Mouse (Mus musculus): ENCODE measurements around the gene Mef2b. TPM values are rescaled to one million over a fixed set of nuclear protein-coding genes. Genes with fewer than 3 reads are reported as not detected.

Gene Mef2b
- 0.52 and 0.53 TPM in 2 replicates for polyA plus RNA-seq (2015; fragmentation: Nextera tagmentation; extraction: Ambion mirVana)

- Histone ChIP-seq H3K36me3 (peaks cover 51% of the 10 kb centered on the region), H3K9me3 (no peaks in the 10 kb centered on the region)
- under 1% methylated on average over 46 of the region's 46 CpGs for WGBS
Measured at GRCm38 (mm10) chr8:70139026-70139857, at the start of gene Mef2b, which contains the start of the genes Rfxank and Borcs8. Gene Mef2b (plus strand): TSS chr8:70139711. Gene Rfxank (minus strand): TSS chr8:70139154. Gene Borcs8 (plus strand): TSS chr8:70139499.

GRCm38 (mm10) chr8:70092786-70093185 is 46.7 kb upstream of the Mef2b start:
- Histone ChIP-seq H3K4me2 (no peak overlapping the region), H3K27ac (replicated peaks) (no peak overlapping the region), H3K9me3 (no peaks in the 10 kb centered on the region), H3K27me3 (peaks cover 32% of the 10 kb centered on the region), H3K4me3 (no peak overlapping the region), H3K36me3 (peaks cover 41% of the 10 kb centered on the region), H3K4me1 (replicated peaks) (peaks cover 28% of the 10 kb centered on the region), H3K9ac (no peak overlapping the region)
- ATAC-seq (ENCODE audit: low read depth): no peak
- WGBS: 67% methylated on average over 8 of the region's 8 CpGs

More at GRCm38 (mm10) chr8:70139026-70139857, at the start of gene Mef2b, which contains the start of the genes Rfxank and Borcs8:
- Histone ChIP-seq H3K9ac (peak within 1 kb of the TSS; percentile 86), H3K27ac (replicated peaks) (peak within 1 kb of the TSS; percentile 85), H3K4me3 (peak within 1 kb of the TSS; percentile 72), H3K4me1 (replicated peaks) (peaks cover 24% of the 10 kb centered on the region), H3K4me2 (peak within 1 kb of the TSS; percentile 89), H3K27me3 (no peaks in the 10 kb centered on the region)
- peak; percentile 97 for ATAC-seq (ENCODE audit: low read depth)

DNA sequence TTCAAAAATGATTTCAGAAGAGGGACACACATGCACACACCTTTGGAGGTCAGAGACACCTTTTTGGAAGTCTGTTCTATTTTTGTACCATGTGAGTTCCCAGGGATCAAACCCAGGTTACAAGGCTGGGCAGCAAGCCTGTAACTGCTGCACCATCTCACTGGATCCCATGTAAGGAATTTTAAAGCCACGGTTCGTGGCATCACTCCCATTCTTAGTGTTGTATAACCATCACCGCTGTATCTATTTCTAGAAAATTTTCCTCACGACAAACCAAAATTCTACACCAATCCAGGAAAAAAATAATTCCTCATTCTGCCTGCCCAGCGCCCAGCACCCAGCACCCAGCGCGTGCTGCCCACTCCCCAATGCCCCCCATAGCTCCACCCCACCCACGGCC is 40.2 kb upstream of the Mef2b start:
- Histone ChIP-seq H3K4me2 (no peak overlapping the region), H3K9ac (no peak overlapping the region), H3K27me3 (no peaks in the 10 kb centered on the region), H3K9me3 (no peaks in the 10 kb centered on the region), H3K4me3 (no peak overlapping the region), H3K4me1 (replicated peaks) (peaks cover under 1% of the 10 kb centered on the region; the same call in 1 of the 2 replicates), H3K36me3 (peaks cover 99% of the 10 kb centered on the region), H3K27ac (replicated peaks) (no peak overlapping the region)
- ATAC-seq (ENCODE audit: low read depth): no peak
- WGBS: 71% methylated on average over 8 of the region's 8 CpGs

DNA sequence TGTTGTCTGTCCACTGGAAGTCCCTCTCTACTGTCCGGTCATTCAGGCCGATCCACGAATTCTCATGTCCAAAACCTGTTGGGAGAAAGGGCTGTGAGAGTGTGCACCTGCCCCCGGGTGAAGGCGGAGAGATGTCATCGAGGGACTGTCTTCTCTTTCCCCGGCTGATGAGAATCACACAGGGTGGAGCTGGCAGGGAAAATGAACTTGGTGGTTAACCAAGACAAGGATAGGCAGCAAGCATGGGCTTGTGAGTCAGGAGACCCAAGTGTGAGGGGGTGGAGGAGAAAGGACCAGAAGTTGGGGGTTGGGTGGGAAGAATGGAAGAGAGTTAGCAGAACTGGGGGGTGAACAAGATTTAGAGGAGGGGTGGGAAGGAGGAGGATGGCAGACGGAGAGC is 39.3 kb upstream of the Mef2b start:
- WGBS: 88% methylated on average over 8 of the region's 8 CpGs
- no peak for ATAC-seq (ENCODE audit: low read depth)
- no peak overlapping the region for H3K27ac ChIP-seq (replicated peaks)

DNA sequence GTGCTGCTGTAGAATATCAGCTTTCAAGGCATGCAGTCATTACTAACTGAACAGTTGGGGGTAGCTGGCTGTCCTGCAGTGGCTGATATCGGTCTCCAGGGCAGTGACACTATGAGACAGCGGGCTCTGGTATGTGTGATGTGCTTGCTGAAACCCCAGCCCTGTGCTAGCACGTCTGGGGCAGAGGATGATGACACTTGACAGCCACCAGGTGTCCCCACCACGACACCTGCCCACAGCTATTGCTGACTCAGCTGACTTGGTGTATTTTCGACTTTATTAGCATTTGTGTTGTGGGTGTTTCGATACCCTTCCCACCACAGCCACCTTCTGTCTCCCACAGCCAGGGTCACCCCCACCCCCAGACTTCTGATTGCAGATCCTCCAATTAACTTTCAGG is 35.0 kb upstream of the Mef2b start:
- Histone ChIP-seq H3K9ac (no peak overlapping the region), H3K27me3 (no peaks in the 10 kb centered on the region), H3K4me2 (no peak overlapping the region), H3K4me3 (no peak overlapping the region), H3K27ac (replicated peaks) (no peak overlapping the region), H3K4me1 (replicated peaks) (peaks cover 13% of the 10 kb centered on the region), H3K36me3 (peaks cover 92% of the 10 kb centered on the region), H3K9me3 (no peaks in the 10 kb centered on the region)
- WGBS: 12% methylated on average over 6 of the region's 6 CpGs
- peak; percentile 57; the same call in 1 of the 2 replicates for ATAC-seq (ENCODE audit: low read depth)

More for the DNA sequence above, 39.3 kb upstream of the Mef2b start:
- H3K4me3 ChIP-seq: no peak overlapping the region
- peaks cover 9% of the 10 kb centered on the region for H3K4me1 ChIP-seq (replicated peaks)
- no peaks in the 10 kb centered on the region for H3K9me3 ChIP-seq
- H3K27me3 ChIP-seq: no peaks in the 10 kb centered on the region
- no peak overlapping the region for H3K9ac ChIP-seq
- H3K4me2 ChIP-seq: no peak overlapping the region
- peaks cover 93% of the 10 kb centered on the region for H3K36me3 ChIP-seq

DNA sequence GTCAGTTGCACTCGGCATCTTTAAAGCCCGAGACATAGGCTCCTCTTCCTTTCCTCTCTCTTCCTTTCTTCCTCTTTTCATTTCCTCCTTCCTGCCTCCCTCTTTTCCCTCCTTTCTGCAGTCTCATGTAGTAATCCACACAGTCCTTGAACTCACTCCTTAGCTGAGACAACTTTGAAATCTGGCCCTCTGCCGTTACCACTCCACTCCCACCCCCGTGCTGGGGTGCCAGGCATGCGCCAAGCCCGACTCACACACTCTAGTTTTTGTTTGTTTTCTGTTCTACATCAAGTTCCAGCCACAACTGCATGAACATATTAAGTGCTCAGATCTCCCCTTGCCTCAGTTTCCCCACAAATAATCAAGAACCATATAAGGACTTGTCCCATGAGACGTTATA is 34.6 kb upstream of the Mef2b start:
- Histone ChIP-seq H3K27me3 (no peaks in the 10 kb centered on the region), H3K36me3 (peaks cover 92% of the 10 kb centered on the region), H3K4me3 (no peak overlapping the region), H3K4me1 (replicated peaks) (peaks cover 17% of the 10 kb centered on the region), H3K9ac (no peak overlapping the region), H3K9me3 (no peaks in the 10 kb centered on the region), H3K4me2 (no peak overlapping the region), H3K27ac (replicated peaks) (no peak overlapping the region)
- WGBS: 80% methylated on average over 7 of the region's 7 CpGs
- no peak for ATAC-seq (ENCODE audit: low read depth)

DNA sequence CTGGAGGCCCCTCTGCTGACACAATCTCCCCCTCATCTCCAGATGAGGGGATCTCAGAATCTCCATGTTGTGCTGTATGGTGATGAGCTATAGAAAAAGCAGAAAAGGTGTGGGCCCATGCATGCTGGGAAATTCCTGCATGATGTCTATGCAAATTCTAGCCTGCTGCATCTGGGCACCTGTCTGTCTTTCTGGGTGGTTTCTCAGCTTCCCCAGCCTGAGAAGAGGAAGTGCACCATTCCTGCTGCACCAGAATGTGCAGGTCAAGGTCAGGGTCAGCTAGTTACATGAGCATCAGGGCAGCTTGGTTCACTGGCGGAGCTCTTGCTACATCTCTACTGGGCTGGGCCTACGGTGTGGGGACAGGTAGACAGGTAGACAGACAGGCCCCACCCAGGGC is 29.1 kb upstream of the Mef2b start:
- H3K4me2 ChIP-seq: no peak overlapping the region
- H3K36me3 ChIP-seq: peaks cover 99% of the 10 kb centered on the region
- 90% methylated on average over 2 of the region's 2 CpGs for WGBS
- no peak overlapping the region for H3K27ac ChIP-seq (replicated peaks)
- ATAC-seq (ENCODE audit: low read depth): no peak
- no peak overlapping the region for H3K4me3 ChIP-seq
- H3K9me3 ChIP-seq: no peaks in the 10 kb centered on the region
- H3K4me1 ChIP-seq (replicated peaks): peaks cover 26% of the 10 kb centered on the region
- peaks cover 47% of the 10 kb centered on the region for H3K27me3 ChIP-seq
- no peak overlapping the region for H3K9ac ChIP-seq

DNA sequence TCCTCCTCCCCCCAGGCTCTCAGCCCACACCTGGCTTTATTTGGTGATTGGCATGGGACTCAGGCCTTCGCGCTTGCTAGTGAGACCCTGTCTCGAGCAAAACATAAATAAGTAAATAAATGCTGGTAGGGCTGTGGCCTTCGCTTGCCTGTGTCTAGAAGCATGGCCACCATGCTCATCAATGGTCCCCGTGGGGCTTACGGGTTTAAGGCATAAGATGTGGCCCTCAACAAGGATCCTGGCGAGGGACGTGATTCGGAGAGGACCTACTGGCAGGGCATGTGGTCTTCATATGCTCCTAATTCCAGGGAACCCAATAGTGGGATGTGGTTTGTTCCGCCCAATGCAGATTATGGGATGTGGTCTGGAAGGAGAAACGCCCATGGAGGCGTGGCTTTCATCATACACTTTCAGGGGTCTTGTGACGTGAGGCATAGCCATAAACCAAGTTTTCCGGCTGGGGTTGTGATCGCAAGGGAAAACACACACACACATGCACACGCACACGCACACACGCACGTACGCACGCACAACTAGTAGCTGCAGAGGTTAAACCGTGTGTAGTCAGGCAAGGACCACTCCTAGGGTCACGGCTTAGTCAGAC is 28.2 kb upstream of the Mef2b start:
- peaks cover 100% of the 10 kb centered on the region for H3K36me3 ChIP-seq
- peaks cover 27% of the 10 kb centered on the region for H3K4me1 ChIP-seq (replicated peaks)
- H3K4me2 ChIP-seq: no peak overlapping the region
- no peak overlapping the region for H3K4me3 ChIP-seq
- 0 out of 2 replicates have a peak, but pooled peaks have one; percentile 16 for ATAC-seq (ENCODE audit: low read depth)
- H3K9me3 ChIP-seq: no peaks in the 10 kb centered on the region
- no peak overlapping the region for H3K27ac ChIP-seq (replicated peaks)
- 56% methylated on average over 23 of the region's 23 CpGs for WGBS
- peaks cover 55% of the 10 kb centered on the region for H3K27me3 ChIP-seq
- no peak overlapping the region for H3K9ac ChIP-seq

DNA sequence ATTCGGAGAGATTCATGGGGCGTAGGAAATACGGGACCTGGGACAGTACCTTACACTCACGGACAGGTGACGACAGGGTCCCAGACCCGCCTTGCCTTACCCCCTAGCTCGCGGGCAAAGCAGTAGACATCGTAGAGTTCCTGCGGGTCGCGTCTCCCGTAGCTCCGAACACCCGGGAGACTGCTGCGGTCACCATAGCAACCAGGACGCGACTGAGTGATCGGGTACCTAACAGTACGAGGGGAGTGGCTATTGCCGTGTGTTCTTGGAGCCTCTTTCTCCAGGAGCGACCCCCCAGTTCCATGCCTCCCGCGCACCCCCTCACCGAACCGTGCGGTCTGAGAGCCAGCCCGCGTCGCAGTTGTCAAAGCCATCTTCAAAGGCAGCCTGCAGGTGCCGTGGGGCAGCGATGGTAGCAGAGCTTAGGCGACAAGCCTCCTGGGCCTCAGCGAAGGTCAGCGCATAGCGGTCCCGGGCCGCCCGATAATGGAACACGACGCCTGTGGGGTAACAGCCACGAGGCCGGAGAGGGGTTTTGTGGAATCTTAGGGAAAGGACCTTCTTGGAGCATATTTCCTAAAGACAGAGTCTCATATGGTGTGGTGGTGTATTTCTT is 27.0 kb upstream of the Mef2b start:
- H3K27me3 ChIP-seq: peaks cover 64% of the 10 kb centered on the region

DNA sequence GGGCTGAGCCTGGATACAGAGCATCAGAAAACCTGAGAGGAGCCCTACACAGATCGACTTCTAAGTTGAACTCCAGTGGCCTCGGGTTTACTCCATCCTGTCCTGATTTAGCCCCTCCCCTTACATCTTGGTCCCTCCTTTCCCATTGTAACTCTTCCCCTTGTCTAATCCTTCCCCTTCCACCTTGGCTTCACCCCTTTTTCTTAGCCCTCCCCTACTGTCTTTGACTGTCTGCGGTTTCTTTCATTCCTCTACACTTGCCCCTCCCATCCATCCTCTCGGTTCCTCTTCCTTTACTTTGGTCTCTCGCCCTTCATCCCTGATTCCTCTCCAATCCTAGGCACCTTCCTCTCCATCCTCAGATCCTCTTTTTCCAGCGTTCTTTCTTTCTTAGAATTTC is 25.0 kb upstream of the Mef2b start:
- Histone ChIP-seq H3K27ac (replicated peaks) (no peak overlapping the region), H3K9ac (0 out of 2 replicates have a peak overlapping the region, but pooled peaks have one; percentile 17), H3K4me1 (replicated peaks) (peaks cover 50% of the 10 kb centered on the region), H3K9me3 (no peaks in the 10 kb centered on the region), H3K36me3 (peaks cover 73% of the 10 kb centered on the region), H3K4me3 (no peak overlapping the region), H3K4me2 (no peak overlapping the region), H3K27me3 (peaks cover 64% of the 10 kb centered on the region)
- 23% methylated on average over 6 of the region's 6 CpGs for WGBS
- ATAC-seq (ENCODE audit: low read depth): no peak

More for the DNA sequence above, 27.0 kb upstream of the Mef2b start:
- H3K27ac ChIP-seq (replicated peaks): no peak overlapping the region
- ATAC-seq (ENCODE audit: low read depth): no peak
- WGBS: 8% methylated on average over 43 of the region's 43 CpGs
- no peak overlapping the region for H3K4me3 ChIP-seq
- no peaks in the 10 kb centered on the region for H3K9me3 ChIP-seq
- peaks cover 93% of the 10 kb centered on the region for H3K36me3 ChIP-seq
- H3K4me2 ChIP-seq: no peak overlapping the region
- peak overlapping the region; percentile 31; the same call in 1 of the 2 replicates for H3K9ac ChIP-seq
- H3K4me1 ChIP-seq (replicated peaks): peaks cover 36% of the 10 kb centered on the region

DNA sequence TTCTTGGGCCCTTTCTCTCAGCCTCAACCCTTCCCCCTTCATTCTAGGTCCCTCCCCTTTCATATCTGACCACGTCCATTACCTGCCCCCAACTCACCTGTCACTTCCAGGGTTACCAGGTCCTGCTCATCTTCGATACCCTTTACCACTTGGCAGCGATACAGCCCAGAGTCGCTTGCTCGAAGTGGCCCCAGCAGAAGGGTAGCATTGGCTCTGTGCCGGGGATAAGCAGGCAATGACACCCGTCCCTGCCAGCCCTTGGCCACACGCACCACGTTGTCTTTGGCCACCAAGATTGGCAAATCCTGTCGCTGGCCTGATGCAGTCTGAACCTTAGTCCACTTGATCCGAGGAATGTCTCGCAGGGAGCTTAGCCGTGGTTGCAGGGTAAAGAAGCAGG is 24.6 kb upstream of the Mef2b start:
- Histone ChIP-seq H3K4me2 (no peak overlapping the region), H3K4me1 (replicated peaks) (peaks cover 45% of the 10 kb centered on the region), H3K9ac (no peak overlapping the region), H3K36me3 (peaks cover 69% of the 10 kb centered on the region), H3K9me3 (no peaks in the 10 kb centered on the region), H3K27me3 (peaks cover 64% of the 10 kb centered on the region), H3K4me3 (no peak overlapping the region), H3K27ac (replicated peaks) (no peak overlapping the region)
- no peak for ATAC-seq (ENCODE audit: low read depth)
- 72% methylated on average over 13 of the region's 13 CpGs for WGBS

DNA sequence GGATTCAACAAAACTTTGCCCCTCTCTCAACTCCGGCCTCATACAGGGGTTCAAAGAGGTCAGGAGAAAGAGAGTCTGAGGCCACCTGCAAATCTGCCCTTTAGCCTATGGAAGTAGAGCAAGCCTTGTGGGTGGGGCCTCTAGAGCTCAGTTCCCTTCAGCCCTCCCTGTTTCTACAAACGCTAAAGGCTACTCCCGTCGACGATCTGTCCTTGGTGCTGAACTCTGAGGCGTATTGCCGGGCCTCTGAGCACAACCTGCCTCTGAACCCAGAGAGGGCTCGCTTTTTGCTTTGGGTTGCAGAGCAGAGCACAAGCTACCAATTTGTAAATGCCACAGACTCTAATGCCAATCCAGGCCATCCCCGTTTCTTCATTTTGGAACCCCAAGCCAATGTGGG is 21.9 kb upstream of the Mef2b start:
- ATAC-seq (ENCODE audit: low read depth): no peak
- no peaks in the 10 kb centered on the region for H3K9me3 ChIP-seq
- H3K27ac ChIP-seq (replicated peaks): no peak overlapping the region
- peaks cover 42% of the 10 kb centered on the region for H3K36me3 ChIP-seq
- H3K9ac ChIP-seq: peak overlapping the region; percentile 89
- WGBS: 11% methylated on average over 9 of the region's 9 CpGs
- H3K27me3 ChIP-seq: peaks cover 47% of the 10 kb centered on the region
- H3K4me2 ChIP-seq: peak overlapping the region; percentile 82
- peaks cover 36% of the 10 kb centered on the region for H3K4me1 ChIP-seq (replicated peaks)
- H3K4me3 ChIP-seq: peak overlapping the region; percentile 76
